Mouse (Mus musculus): Measurements from ENCODE around the gene C130050O18Rik. TPM values are rescaled to one million over a fixed set of nuclear protein-coding genes. Genes with fewer than 3 reads are reported as not detected.

The C130050O18Rik gene
- polyA plus RNA-seq, 1 experiment from 2014 or later: 0.26 TPM

DNA sequence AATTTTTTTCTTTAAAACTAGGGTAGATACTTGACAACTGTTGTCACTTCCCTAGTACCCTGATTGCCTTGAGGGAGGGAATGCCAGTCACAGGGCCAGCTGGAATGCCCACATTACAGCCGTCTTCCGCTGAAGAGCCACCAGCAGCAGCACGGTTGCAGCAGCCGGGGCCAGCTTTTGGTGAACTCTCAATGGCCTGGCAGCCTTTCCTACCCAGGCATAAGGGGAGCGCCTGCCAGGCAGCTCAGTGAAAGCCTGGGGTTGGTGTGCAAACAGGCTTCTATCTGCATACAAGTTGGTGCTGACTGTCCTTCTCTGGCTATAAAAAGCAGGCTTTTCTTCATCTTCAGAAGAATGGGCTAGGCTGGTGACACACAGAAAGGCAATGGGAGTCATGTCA is 35.4 kb downstream of the C130050O18Rik start:
- H3K27ac ChIP-seq (replicated peaks): 0 out of 2 replicates have a peak overlapping the region, but pooled peaks have one; percentile 30
- no peaks in the 10 kb centered on the region for H3K27me3 ChIP-seq (replicated peaks; ENCODE audit: low read depth, poor library complexity, severe bottlenecking)
- H3K4me1 ChIP-seq: peaks cover 3% of the 10 kb centered on the region
- DNase-seq (ENCODE audit: low spot score): no peak
- peaks cover 11% of the 10 kb centered on the region for H3K36me3 ChIP-seq (replicated peaks)
- no peaks in the 10 kb centered on the region for H3K9me3 ChIP-seq
- WGBS: 92% methylated on average over 5 of the region's 5 CpGs
- no peak overlapping the region for H3K4me3 ChIP-seq

DNA sequence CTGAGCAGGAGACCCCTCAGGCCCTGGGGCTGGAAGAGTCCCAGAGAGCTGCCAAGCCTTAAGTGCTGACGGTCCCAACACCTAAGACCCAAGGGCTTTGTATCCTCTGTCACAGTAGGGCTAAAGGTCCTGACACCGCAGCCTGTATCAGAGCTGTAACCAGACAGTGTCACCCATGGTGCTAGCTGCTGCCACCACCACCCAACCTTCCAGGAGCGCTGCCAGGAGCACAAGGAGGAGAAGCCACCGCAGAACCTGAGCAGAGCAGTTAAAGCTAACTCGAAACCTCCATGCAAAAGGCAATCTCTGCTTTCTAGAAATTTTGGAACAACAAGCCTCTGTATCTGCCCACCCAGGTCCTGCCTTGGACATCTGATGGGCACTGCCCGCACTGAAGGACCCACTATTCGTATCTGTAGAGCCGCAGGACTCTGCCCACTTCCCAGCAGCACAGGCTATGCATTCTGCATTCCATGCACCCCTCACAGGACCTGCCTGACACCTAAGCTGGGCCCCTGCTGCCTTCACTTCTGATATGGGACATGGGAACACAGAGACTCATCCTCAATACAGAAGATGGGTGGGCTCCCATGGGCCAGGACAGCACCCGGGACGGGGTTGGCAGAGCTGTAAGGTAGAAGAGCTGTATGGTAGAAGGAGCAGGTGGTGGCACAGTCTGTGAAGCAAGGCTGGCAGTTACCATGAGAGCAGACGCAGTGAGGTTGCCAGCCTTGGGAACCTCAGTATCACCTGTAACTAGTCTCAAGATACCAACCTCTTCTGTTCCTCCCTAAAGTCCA is 36.0 kb downstream of the C130050O18Rik start:
- 92% methylated on average over 11 of the region's 11 CpGs for WGBS
- Histone ChIP-seq H3K9me3 (no peaks in the 10 kb centered on the region), H3K4me3 (no peak overlapping the region), H3K27me3 (replicated peaks; ENCODE audit: low read depth, poor library complexity, severe bottlenecking) (no peaks in the 10 kb centered on the region), H3K36me3 (replicated peaks) (peaks cover 11% of the 10 kb centered on the region), H3K27ac (replicated peaks) (0 out of 2 replicates have a peak overlapping the region, but pooled peaks have one; percentile 30), H3K4me1 (peaks cover 7% of the 10 kb centered on the region)
- no peak for DNase-seq (ENCODE audit: low spot score)

DNA sequence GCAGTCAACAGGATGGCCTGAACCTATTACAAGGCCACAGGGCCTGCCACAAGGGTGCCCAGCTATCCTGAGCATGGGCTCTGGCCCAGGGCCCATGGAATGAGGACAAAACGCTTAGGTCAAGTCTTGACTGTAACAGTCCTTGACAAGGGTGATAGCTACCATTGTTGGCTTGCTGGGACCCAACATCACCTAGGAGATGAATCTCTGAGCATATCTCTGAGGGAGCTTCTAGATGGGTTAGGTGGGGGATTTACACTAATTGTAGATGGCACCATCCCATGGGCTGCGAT is 36.6 kb downstream of the C130050O18Rik start:
- DNase-seq (ENCODE audit: low spot score): no peak
- 97% methylated on average over 2 of the region's 2 CpGs for WGBS
- Histone ChIP-seq H3K36me3 (replicated peaks) (peaks cover 5% of the 10 kb centered on the region), H3K4me3 (no peak overlapping the region), H3K4me1 (peaks cover 8% of the 10 kb centered on the region), H3K27me3 (replicated peaks; ENCODE audit: low read depth, poor library complexity, severe bottlenecking) (no peaks in the 10 kb centered on the region), H3K27ac (replicated peaks) (no peak overlapping the region), H3K9me3 (no peaks in the 10 kb centered on the region)

DNA sequence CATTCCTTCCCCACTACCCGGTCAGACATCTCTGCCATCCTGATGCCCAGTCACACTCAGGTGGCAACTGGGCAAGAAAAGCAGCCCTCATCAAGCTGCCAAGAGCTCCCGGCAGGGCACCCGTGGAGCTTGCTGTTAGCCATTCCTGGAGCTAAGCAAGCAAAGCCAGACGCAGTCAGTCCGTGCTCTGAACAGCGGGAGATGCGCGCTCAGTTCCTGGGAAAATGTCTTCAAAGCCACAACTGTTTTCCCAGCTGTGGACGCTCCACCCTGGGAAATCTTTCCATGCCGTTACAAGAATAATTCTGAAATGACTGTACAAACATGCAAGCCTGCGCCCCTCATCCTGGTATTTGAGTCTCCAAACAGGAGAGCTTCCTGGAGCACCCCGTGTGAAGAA is 37.3 kb downstream of the C130050O18Rik start:
- no peaks in the 10 kb centered on the region for H3K9me3 ChIP-seq
- WGBS: 81% methylated on average over 12 of the region's 12 CpGs
- no peak overlapping the region for H3K4me3 ChIP-seq
- no peaks in the 10 kb centered on the region for H3K27me3 ChIP-seq (replicated peaks; ENCODE audit: low read depth, poor library complexity, severe bottlenecking)
- peaks cover under 1% of the 10 kb centered on the region; the same call in 1 of the 2 replicates for H3K36me3 ChIP-seq (replicated peaks)
- peaks cover 8% of the 10 kb centered on the region for H3K4me1 ChIP-seq
- no peak for DNase-seq (ENCODE audit: low spot score)
- H3K27ac ChIP-seq (replicated peaks): no peak overlapping the region

DNA sequence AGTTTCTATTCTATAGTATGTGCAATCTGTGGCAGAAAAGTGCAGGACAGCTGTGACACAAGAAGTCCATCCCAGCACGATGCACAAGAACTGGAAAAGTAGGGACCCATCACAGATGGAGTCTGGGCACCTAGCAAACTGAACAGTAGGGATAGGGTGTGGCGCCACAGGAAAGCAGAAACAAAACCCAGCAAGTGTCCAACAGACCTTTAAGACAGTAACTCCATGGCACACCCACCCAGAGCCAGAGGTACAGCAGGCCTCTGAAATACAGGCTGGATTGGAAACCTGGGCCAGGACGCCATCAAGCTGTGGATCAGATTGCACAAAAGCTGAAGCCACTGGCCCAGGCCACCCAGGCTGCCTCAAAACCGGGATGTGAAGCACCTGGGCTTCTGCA is 37.9 kb downstream of the C130050O18Rik start:
- H3K4me1 ChIP-seq: peaks cover 8% of the 10 kb centered on the region
- no peaks in the 10 kb centered on the region for H3K27me3 ChIP-seq (replicated peaks; ENCODE audit: low read depth, poor library complexity, severe bottlenecking)
- H3K9me3 ChIP-seq: no peaks in the 10 kb centered on the region
- no peak for DNase-seq (ENCODE audit: low spot score)
- no peaks in the 10 kb centered on the region; the same call in 1 of the 2 replicates for H3K36me3 ChIP-seq (replicated peaks)
- no peak overlapping the region for H3K27ac ChIP-seq (replicated peaks)
- 78% methylated on average over 4 of the region's 4 CpGs for WGBS
- no peak overlapping the region for H3K4me3 ChIP-seq

GRCm38 (mm10) chr5:139445258-139445657 is 40.2 kb downstream of the C130050O18Rik start:
- no peaks in the 10 kb centered on the region; the same call in 1 of the 2 replicates for H3K36me3 ChIP-seq (replicated peaks)
- H3K4me3 ChIP-seq: no peak overlapping the region
- peaks cover 22% of the 10 kb centered on the region for H3K4me1 ChIP-seq
- H3K9me3 ChIP-seq: no peaks in the 10 kb centered on the region
- no peaks in the 10 kb centered on the region for H3K27me3 ChIP-seq (replicated peaks; ENCODE audit: low read depth, poor library complexity, severe bottlenecking)
- DNase-seq (ENCODE audit: low spot score): no peak
- H3K27ac ChIP-seq (replicated peaks): no peak overlapping the region; the same call in 1 of the 2 replicates
- 88% methylated on average over 8 of the region's 8 CpGs for WGBS

DNA sequence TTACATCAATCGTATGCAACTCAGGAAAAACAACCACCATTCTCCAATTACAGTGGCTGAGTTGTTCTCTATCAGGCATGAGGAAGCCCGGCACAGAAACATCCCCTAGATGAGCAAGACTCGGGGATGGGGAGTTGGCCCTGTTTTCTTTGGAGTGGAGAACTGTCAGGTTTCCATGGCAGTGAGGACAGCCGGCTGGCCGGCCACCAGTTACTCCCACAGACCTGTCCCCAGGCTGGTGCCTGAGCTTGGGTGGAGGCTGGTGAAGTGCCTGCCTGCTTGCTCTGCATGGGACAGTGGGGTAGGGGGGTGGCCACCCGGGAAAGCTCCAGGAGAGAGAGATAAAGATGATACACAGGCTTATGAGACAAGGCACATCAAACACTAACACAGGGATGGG is 42.9 kb downstream of the C130050O18Rik start:
- Histone ChIP-seq H3K27me3 (replicated peaks; ENCODE audit: low read depth, poor library complexity, severe bottlenecking) (no peaks in the 10 kb centered on the region), H3K4me1 (peaks cover 22% of the 10 kb centered on the region), H3K9me3 (no peaks in the 10 kb centered on the region), H3K36me3 (replicated peaks) (peaks cover 17% of the 10 kb centered on the region), H3K27ac (replicated peaks) (no peak overlapping the region), H3K4me3 (no peak overlapping the region)
- DNase-seq (ENCODE audit: low spot score): no peak
- 80% methylated on average over 6 of the region's 6 CpGs for whole genome bisulfite sequencing

GRCm38 (mm10) chr5:139449161-139449791 is 44.2 kb downstream of the C130050O18Rik start:
- Histone ChIP-seq H3K36me3 (replicated peaks) (peaks cover 29% of the 10 kb centered on the region), H3K4me3 (no peak overlapping the region), H3K4me1 (peaks cover 22% of the 10 kb centered on the region), H3K27ac (replicated peaks) (peak overlapping the region; percentile 40), H3K9me3 (no peaks in the 10 kb centered on the region), H3K27me3 (replicated peaks; ENCODE audit: low read depth, poor library complexity, severe bottlenecking) (no peaks in the 10 kb centered on the region)
- WGBS: 61% methylated on average over 5 of the region's 5 CpGs
- no peak for DNase-seq (ENCODE audit: low spot score)

DNA sequence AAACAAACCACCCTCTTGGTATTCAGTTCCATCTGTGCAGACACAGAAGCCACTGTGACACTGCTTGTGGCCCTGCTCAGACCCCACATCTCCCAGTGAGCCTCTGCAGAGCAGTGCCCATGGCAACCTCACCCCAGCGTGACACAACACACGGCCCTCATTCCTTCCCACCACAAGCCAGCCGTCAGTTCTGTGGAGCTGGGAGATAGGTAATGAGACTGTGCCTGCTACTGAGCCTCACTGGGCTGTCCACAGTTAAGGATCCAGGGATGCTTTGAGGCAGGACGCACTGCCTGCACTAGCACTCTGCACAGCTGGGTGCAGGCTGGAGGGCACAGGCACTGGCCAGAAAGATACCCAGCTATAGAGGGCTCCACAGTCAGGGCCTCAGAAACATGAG is 44.8 kb downstream of the C130050O18Rik start:
- peak overlapping the region; percentile 40 for H3K27ac ChIP-seq (replicated peaks)
- 52% methylated on average over 4 of the region's 4 CpGs for WGBS

DNA sequence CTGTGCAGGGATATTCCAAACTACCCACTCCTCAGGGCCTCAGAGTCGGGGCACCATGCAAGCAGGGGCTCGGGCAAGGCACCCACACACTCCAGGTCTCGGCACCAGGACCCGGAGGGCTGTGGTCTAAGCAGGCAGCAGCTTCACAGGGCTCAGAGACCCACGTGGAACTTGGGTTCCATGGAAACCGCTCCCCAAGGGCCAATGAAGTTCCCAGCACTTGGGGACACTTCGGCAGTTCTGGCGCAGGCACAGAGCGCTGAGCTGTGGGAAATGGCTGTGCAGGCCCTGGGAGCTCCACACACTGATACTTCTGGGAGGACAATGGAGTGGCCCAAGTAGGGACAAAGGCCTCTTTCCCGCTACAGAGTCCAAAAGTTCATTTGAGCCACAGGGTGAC is 48.0 kb downstream of the C130050O18Rik start:
- no peak for DNase-seq (ENCODE audit: low spot score)
- Histone ChIP-seq H3K27ac (replicated peaks) (no peak overlapping the region), H3K9me3 (no peaks in the 10 kb centered on the region), H3K27me3 (replicated peaks; ENCODE audit: low read depth, poor library complexity, severe bottlenecking) (no peaks in the 10 kb centered on the region), H3K4me3 (no peak overlapping the region), H3K36me3 (replicated peaks) (peaks cover 56% of the 10 kb centered on the region), H3K4me1 (peaks cover 14% of the 10 kb centered on the region)
- WGBS: 90% methylated on average over 10 of the region's 10 CpGs

More for the DNA sequence above, 44.8 kb downstream of the C130050O18Rik start:
- H3K4me1 ChIP-seq: peaks cover 22% of the 10 kb centered on the region
- no peaks in the 10 kb centered on the region for H3K27me3 ChIP-seq (replicated peaks; ENCODE audit: low read depth, poor library complexity, severe bottlenecking)
- peaks cover 36% of the 10 kb centered on the region for H3K36me3 ChIP-seq (replicated peaks)
- DNase-seq (ENCODE audit: low spot score): no peak
- H3K9me3 ChIP-seq: no peaks in the 10 kb centered on the region
- no peak overlapping the region for H3K4me3 ChIP-seq

DNA sequence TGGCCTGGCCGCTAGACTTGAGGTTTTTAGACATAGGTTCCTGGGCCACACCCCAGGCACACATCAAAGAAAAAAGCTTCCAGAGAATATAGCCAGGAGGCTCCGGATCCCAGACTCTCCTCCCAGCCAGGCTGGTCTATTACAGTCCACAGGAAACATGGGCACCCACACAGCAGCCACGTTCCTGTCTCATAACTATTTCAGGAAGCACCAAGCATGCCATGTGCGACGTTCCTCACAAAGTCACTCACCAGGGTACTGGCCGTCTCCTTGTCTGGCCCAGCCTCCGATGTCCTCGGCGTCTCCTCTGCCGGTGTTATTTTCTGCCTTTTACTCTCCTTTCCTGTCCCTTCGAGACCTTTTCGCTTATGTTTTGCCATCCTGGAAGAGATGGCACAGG is 50.1 kb downstream of the C130050O18Rik start:
- H3K27ac ChIP-seq (replicated peaks): no peak overlapping the region
- peaks cover 61% of the 10 kb centered on the region for H3K36me3 ChIP-seq (replicated peaks)
- DNase-seq (ENCODE audit: low spot score): no peak
- no peaks in the 10 kb centered on the region for H3K9me3 ChIP-seq
- no peaks in the 10 kb centered on the region for H3K27me3 ChIP-seq (replicated peaks; ENCODE audit: low read depth, poor library complexity, severe bottlenecking)
- WGBS: 92% methylated on average over 12 of the region's 12 CpGs
- no peak overlapping the region for H3K4me3 ChIP-seq
- H3K4me1 ChIP-seq: peaks cover 14% of the 10 kb centered on the region

DNA sequence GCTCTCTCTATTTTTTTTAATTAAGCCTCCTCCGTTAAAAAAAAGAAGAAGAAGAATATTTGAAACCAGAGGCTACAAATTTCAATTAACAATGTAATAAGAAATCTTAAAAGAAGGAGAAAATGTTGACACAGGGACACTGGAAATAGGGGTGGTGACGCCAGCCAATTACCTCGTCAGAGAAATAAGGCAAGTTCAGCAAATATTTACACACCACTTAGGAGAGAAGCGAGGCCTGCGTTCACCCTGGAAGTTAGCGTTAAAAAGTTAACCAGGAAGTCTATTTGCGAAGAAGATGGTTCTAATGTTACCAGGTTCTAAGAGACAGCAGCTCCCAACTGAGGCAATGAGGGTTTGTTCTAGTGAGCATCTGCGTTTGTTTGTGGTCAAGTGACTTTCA is 52.2 kb downstream of the C130050O18Rik start:
- peaks cover 20% of the 10 kb centered on the region for H3K4me1 ChIP-seq
- no peak for DNase-seq (ENCODE audit: low spot score)
- no peak overlapping the region for H3K27ac ChIP-seq (replicated peaks)
- no peaks in the 10 kb centered on the region for H3K27me3 ChIP-seq (replicated peaks; ENCODE audit: low read depth, poor library complexity, severe bottlenecking)
- H3K36me3 ChIP-seq (replicated peaks): peaks cover 51% of the 10 kb centered on the region
- no peak overlapping the region for H3K4me3 ChIP-seq
- no peaks in the 10 kb centered on the region for H3K9me3 ChIP-seq
- WGBS: 89% methylated on average over 8 of the region's 8 CpGs

DNA sequence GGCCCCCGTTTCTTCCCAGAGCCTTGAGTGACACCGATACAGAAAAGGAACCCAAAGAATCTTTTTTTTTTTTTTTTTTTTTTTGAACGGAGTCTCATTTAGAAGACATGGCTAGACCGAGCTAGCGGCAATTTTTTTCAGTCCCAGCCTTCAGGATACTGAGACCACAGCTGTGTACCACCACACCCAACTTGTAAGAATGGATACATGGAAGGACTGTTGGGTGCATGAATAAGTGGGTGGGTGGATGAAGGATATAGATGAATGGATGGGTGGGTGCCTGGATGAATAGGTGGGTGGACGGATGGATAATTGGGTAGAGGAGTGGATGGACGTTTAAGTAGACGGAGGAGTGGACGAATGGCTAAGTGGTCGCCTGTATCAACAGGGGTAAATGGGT is 54.9 kb downstream of the C130050O18Rik start:
- Histone ChIP-seq H3K27me3 (replicated peaks; ENCODE audit: low read depth, poor library complexity, severe bottlenecking) (no peaks in the 10 kb centered on the region), H3K4me3 (peak overlapping the region; percentile 84), H3K27ac (replicated peaks) (peak overlapping the region; percentile 80), H3K36me3 (replicated peaks) (peaks cover 25% of the 10 kb centered on the region), H3K4me1 (peaks cover 20% of the 10 kb centered on the region), H3K9me3 (no peaks in the 10 kb centered on the region)
- 10% methylated on average over 10 of the region's 10 CpGs for WGBS
- no peak for DNase-seq (ENCODE audit: low spot score)
